Mouse (Mus musculus) lung, adult 18-20 months (tissue): ENCODE data around the gene Tmem216.
"Not testable (repeated sequence)": the region's sequence is repeated elsewhere in the genome, so short reads cannot be mapped to it uniquely, and the experiment has no call there.

Source experiments
- DNase-seq, 2 experiments: peaks; one replicate each; pipeline ENCODE4 v3.0.0; 2022; ENCODE audit warnings: mixed read lengths in 2 of 2

The Tmem216 gene

DNA sequence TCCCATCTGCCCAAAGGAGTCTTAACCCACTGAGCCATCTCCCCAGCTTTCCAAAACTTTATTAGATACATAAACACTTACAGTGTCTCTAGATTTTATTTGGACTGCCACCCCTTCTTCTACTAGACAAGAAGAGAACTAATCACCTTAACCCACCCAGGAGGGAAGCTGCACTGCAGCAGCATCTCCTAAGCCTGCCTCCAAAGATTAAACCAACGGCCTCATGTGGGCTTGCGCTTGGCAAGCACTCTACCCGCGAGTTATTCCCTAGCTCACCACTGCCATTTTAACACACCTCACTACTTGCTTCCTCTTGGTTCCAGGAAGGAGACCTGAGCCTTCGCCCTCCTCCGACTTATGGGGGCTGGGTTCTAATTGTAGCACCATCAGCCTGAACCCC, 8.2 kb upstream of the Tmem216 start:
- DNase-seq: no peak

GRCm38 (mm10) chr19:10562351-10562750, 6.3 kb upstream of the Tmem216 start:
- DNase-seq: no peak

GRCm38 (mm10) chr19:10561558-10562314, 5.7 kb upstream of the Tmem216 start:
- peak; percentile 17 to 24 for DNase-seq

DNA sequence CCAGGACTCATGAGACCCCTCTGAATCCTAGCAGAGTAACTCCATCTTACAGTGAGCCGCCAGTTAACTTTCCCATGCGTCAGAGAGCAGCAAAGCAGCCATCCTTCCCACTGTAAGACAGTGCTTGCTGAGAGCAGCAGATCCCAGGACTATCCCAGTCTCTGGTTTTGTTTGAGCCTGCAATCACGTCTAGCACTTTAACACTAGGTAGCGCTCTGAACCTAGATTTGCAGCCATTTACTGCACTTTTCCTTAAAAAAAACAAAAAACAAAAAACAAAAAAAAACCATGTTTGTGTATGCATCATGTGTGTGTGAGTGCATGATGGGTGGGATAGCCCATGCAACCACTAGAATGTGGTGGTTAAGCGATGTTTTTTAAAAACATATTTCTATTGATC, 4.1 kb upstream of the Tmem216 start:
- no peak for DNase-seq

DNA sequence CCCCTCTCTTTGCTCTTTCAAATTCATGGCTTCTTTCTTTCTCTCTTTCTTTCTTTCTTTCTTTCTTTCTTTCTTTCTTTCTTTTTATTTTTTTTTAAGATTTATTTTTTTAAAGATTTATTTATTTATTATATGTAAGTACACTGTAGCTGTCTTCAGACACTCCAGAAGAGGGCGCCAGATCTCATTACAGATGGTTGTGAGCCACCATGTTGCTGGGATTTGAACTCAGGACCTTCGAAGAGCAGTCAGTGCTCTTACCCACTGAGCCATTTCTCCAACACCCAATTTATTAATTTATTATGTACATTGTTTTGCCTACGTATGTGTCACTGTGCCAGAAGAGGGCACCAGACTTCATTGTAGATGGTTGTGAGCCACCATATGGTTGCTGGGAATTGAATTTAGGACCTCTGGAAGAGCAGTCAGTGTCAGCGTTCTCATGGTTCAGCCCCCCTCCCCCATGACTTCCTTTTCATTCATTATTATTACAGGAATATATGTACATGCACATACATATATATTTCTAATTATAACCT, 1.9 kb upstream of the Tmem216 start:
- not testable (repeated sequence) for DNase-seq

GRCm38 (mm10) chr19:10557430-10557829, 1.4 kb upstream of the Tmem216 start:
- DNase-seq: no peak

DNA sequence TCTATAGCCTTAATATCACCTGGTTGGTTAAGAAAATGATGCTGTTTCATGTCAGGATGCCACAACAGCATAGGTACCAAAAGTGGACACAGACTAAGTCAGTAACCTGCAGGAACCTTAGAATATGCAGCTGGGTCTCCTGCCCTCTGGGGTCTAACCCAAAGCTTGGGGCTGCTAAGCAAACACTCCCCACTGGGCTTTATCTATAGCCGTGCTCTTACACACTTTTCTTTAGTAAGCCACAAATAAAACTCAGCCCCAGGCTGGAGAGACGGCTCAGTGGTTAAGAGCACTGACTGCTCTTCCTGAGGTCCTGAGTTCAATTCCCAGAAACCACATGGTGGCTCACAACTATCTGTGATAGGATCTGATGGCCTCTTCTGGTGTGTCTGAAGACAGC, 963 bp upstream of the Tmem216 start:
- DNase-seq: no peak

GRCm38 (mm10) chr19:10539454-10539853, 16.6 kb downstream of the Tmem216 start:
- no peak for DNase-seq

- DNase-seq: no peak
These were observed 26.0 kb downstream of the Tmem216 start for GRCm38 (mm10) chr19:10530082-10530481.

GRCm38 (mm10) chr19:10525910-10526309, 30.1 kb downstream of the Tmem216 start, which contains the start of gene Sdhaf2:
TSS of gene Sdhaf2 (minus strand) at chr19:10526142.
- DNase-seq: no peak

- peak; percentile 91 to 94 for DNase-seq
These were observed 30.7 kb downstream of the Tmem216 start, which contains the start of gene Cpsf7 for GRCm38 (mm10) chr19:10525106-10525901. TSS of gene Cpsf7 (plus strand) at chr19:10525266.

- DNase-seq: no peak
These were observed 31.3 kb downstream of the Tmem216 start for GRCm38 (mm10) chr19:10524784-10525105.

GRCm38 (mm10) chr19:10523483-10524080, 32.5 kb downstream of the Tmem216 start:
- no peak for DNase-seq

- DNase-seq: no peak
These were observed 34.1 kb downstream of the Tmem216 start for GRCm38 (mm10) chr19:10521926-10522325.

DNA sequence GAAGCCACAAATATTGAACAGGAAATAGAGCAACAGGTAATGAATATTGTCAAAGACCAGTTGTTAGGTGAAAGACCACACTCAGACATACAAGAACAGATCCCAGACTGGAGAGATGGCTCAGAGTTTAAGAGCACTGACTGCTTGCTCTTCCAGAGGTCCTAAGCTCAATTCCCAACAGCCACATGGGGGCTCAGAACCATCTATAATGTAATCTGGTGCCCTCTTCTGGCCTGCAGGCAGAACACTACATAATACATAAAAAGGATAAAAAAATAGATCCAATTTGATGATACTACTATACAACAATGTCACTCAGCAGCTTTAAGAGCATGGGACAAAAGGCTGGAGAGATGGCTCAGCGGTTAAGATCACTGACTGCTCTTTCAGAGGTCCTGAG, 35.7 kb downstream of the Tmem216 start:
- no peak for DNase-seq

DNA sequence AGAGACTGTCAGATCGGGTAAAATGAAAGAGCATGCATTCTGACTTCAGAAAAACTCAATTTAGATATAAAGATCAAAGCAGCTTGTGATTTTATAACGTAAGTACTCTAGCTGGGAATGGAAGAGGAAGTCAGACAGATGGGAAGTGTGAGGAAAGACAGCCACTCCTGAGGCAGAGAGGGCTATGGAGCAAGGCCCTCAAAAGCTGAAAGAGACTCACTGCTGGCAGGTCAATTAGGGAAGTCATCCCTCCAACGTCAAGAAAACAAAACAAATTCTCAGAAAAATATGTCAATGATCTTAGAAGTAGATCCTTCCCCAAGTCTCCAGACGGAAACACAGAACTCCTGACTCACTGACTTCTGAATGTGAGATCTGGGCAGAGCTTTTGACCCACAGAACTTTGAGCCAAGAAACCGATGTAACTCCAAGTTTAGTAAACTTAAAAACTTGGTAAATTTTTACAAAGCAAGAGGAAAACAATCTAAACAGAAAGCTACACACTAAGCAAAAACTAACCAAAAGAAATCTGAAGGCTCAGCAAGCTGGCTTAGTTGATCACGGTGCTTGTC, 45.2 kb downstream of the Tmem216 start:
- peak; percentile 46 to 47 for DNase-seq

- DNase-seq: peak in 1 of 2 experiments; percentile 34
These were observed 53.5 kb downstream of the Tmem216 start for GRCm38 (mm10) chr19:10502571-10502970.

DNA sequence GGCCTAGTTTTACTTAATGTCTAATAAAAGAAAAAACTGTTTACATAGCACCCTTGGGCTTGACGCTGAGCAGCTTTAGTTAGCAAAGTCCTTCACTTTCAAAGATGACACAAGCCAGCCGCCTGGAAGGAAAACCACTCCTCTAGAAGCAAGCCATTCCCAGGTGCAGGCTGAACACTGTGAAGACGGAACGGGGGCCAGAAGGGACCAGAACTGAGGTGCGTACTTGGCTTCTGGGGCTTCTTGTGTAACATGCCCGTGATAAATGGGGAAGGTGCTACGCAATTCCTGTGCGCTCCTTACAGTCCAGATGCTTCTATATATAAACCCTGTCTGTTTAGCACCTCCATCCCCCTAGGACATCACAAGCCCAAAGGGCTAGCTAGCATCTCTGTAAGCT, 55.5 kb downstream of the Tmem216 start:
- DNase-seq: no peak

DNA sequence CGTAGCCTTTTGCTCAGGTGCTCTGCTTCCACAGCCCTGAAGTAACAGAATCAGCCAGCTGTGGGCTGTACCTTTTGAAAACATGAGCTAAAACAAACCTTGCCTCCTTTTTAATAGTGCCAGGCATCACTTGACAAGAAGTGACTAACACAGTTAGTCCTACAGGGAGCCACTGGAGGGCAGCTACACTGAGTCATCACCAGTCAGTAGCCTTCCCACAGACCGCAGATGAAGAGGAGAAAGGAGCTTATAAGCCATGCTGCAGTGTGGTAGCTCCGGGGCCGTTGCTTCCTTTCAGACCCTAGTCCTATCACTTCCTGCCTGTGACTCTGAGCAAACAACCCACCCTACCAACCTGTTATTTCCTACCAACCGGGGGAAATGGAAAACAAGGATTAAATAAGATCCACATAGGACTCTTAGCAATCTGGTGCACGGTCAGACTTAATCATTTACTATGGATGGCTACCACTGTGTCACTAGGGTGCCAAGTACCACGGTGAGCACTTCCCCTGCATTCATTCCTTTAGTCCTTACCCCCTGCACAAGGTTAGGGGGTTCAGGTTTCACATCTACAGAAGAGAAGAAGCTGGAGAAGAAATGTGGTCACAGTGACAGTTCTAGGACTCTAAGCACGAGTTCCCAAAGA, 58.4 kb downstream of the Tmem216 start:
- DNase-seq: no peak

GRCm38 (mm10) chr19:10496976-10497375, 59.1 kb downstream of the Tmem216 start:
- DNase-seq: no peak

GRCm38 (mm10) chr19:10495670-10496069, 60.4 kb downstream of the Tmem216 start:
- no peak for DNase-seq

DNA sequence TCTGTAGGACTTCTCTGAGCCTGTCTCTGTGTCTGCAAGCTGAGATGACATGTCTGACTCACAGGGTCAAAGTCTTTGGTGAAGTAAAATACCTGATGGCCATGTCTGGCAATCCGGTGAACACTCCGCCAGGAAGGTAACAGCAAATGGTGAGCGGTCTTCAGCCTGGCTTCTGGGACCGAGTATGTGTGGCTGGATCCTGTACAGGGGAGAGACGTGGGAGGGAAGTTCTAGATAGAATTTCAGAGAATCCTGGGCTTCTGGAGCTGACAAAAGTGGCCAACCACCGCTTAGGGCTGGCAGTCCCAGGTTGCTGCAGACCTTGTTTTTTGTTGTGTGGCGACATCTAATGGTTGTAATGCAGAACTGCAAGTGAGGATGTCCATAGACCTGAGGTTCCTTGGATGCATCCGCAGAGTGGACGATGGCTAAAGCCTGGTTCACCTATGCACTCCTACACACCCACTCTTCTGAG, 69.7 kb downstream of the Tmem216 start:
- DNase-seq: peak; percentile 26 to 64
